Mouse (Mus musculus) intestine, embryonic 15.5 days (tissue): Measurements from ENCODE around the gene Kdelr2. TPM values are rescaled to one million over a fixed set of nuclear protein-coding genes. Genes with fewer than 3 reads are reported as not detected.

Source experiments
- ATAC-seq: fragments of 200-750 bp; cut with Nextera tagmentation; 2 replicates; pipeline ENCODE4 v1.8.0; 2017; ENCODE audit warnings: moderate TSS enrichment, moderate library complexity
- H3K27ac ChIP-seq: fragments of 300-500 bp; sonication (generic); 2 replicates; pipeline ENCODE4 v1.5.1; 2015; ENCODE audit warnings: mild to moderate bottlenecking, inconsistent platforms
- H3K27me3 ChIP-seq: fragments of 300-500 bp; sonication (generic); replicated peaks from 2 replicates; pipeline ENCODE4 v1.6.1; 2015; ENCODE audit warnings: inconsistent platforms
- H3K36me3 ChIP-seq: fragments of 300-500 bp; sonication (generic); 2 replicates; pipeline ENCODE4 v1.6.1; 2015; ENCODE audit warnings: inconsistent platforms
- H3K4me1 ChIP-seq: fragments of 300-500 bp; sonication (generic); replicated peaks from 2 replicates; pipeline ENCODE4 v1.6.1; 2015; ENCODE audit warnings: inconsistent platforms
- H3K4me2 ChIP-seq: fragments of 300-500 bp; sonication (generic); replicated peaks from 2 replicates; pipeline ENCODE4 v1.6.1; 2015; ENCODE audit warnings: mild to moderate bottlenecking, inconsistent platforms
- H3K4me3 ChIP-seq: fragments of 300-500 bp; sonication (generic); replicated peaks from 2 replicates; pipeline ENCODE4 v1.5.1; 2015; ENCODE audit warnings: inconsistent platforms
- H3K9ac ChIP-seq: fragments of 300-500 bp; sonication (generic); 2 replicates; pipeline ENCODE4 v1.6.1; 2015; ENCODE audit warnings: inconsistent platforms
- H3K9me3 ChIP-seq: fragments of 300-500 bp; sonication (generic); 2 replicates; pipeline ENCODE4 v1.6.1; 2016; ENCODE audit warnings: inconsistent platforms
- WGBS: fragments of 180-500 bp; shearing (Covaris S2); methylation state at CpG from one replicate; pipeline ENCODE4 v1.1.7; 2015; 5-methylcytosine and 5-hydroxymethylcytosine counted together
- polyA plus RNA-seq: library from polyadenylated mRNA; unstranded; fragments of >200 nt; fragmentation: Nextera tagmentation; extraction: Ambion mirVana; gene quantifications from 2 replicates; pipeline ENCODE4 v1.2.1, GENCODE M21; 2015

Kdelr2 gene
- polyA plus RNA-seq, 1 experiment from 2014 or later, result 371 TPM

DNA sequence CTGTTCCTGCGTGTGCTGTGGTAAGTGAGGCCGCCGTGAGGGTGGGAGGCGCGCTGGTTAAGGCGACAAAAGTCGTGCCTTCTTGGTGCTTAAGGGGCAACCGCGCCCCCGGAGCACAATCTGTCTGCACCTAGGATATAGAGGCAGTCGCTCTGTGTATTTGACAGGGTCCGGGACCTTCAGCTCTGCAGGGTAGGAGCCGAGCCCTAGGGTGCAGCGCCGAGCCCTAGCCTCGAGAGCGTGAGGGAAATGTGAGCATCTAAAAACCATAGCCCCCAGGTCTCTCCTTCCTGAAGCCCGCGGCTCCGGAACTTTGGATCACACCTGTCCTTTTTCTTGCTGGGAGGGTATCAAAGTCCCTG lies 61.1 kb downstream of the Kdelr2 start:
- Histone ChIP-seq H3K9me3 (no peaks in the 10 kb centered on the region), H3K36me3 (no peaks in the 10 kb centered on the region), H3K4me3 (peak overlapping the region; percentile 67), H3K27me3 (no peaks in the 10 kb centered on the region), H3K4me2 (peak overlapping the region; percentile 90), H3K27ac (no peak overlapping the region), H3K9ac (peak overlapping the region; percentile 72), H3K4me1 (no peaks in the 10 kb centered on the region)
- ATAC-seq, result peak; percentile 71
- whole genome bisulfite sequencing, result 1% methylated on average over 20 of the region's 20 CpGs

DNA sequence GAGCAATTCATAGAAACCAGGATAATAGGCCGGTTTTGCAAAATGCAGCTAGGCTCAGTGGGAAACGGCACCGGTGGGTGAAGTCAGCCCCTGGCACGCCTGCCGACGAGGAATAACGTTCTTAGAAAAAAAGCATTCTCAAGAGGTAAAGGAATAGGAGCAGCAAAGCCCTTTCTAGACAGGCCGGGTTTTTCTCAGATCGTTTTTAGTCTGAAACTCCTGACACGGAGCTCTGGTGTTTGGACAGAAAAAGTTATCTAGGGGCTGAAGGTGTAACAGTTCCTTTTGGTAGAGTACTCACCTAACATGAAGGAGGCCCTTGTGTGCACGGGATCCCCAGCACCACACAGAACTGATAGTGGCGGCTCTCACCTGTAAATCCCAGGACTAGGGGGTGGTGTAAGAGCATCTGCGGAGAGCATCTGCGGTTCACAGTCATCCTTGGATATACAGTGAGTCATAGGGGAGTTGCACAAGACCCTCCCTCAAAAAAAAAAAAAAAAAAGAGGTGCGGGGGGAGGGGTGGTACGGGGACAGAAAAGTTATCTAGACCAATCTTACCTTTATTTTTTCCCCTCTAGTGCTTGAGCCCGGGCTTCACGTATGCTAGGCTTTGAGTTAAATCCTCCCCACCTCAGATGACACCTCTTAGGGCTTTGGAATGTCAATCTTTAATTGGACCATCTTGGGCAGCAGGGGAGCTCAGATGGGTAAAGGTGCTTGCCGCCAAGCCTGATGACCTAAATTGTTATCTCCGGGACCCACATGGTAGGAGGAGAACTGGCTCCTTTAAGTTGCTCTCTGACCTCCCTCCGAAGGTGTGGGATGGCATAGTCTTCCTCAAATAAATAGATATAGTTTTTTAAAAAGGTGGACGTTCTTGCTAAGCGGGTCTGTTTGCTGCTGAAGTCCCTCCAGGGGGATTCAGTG lies 61.8 kb downstream of the Kdelr2 start:
- WGBS, result 32% methylated on average over 23 of the region's 23 CpGs
- H3K4me1 ChIP-seq, result no peaks in the 10 kb centered on the region
- ATAC-seq, result no peak
- peak overlapping the region; percentile 67 for H3K4me3 ChIP-seq
- H3K27me3 ChIP-seq, result no peaks in the 10 kb centered on the region
- H3K9me3 ChIP-seq, result no peaks in the 10 kb centered on the region
- H3K36me3 ChIP-seq, result no peaks in the 10 kb centered on the region
- peak overlapping the region; percentile 72 for H3K9ac ChIP-seq
- no peak overlapping the region for H3K27ac ChIP-seq
- peak overlapping the region; percentile 90 for H3K4me2 ChIP-seq

- Histone ChIP-seq H3K9me3 (no peaks in the 10 kb centered on the region), H3K27ac (no peak overlapping the region), H3K9ac (no peak overlapping the region), H3K4me2 (no peak overlapping the region), H3K4me3 (no peak overlapping the region), H3K27me3 (no peaks in the 10 kb centered on the region), H3K36me3 (no peaks in the 10 kb centered on the region), H3K4me1 (no peaks in the 10 kb centered on the region)
- ATAC-seq, result peak; percentile 36; the same call in 1 of the 2 replicates
- WGBS, result 87% methylated on average over 23 of the region's 23 CpGs
Measured at GRCm38 (mm10) chr5:143466891-143467669, 63.4 kb downstream of the Kdelr2 start.

DNA sequence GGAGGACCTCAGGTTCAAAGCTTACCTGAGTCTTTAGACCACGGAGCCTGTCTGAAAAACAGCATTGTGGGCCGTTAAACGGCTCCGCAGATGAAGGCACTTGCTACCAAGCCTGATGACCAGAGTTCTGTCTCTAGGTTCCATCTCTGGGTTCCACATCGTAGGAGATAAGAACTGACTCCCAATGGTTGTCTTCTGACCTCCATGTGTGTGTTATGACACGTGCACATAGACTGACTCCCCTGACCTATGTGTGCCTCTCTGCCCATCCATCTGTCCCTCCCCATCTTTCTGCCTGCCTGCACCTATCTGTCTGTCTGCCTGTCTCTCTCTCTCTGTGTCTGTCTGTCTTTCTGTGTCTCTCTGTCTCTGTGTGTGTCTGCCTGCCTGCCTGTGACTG lies 64.3 kb downstream of the Kdelr2 start:
- Histone ChIP-seq H3K4me3 (no peak overlapping the region), H3K9ac (no peak overlapping the region), H3K4me2 (no peak overlapping the region), H3K27ac (no peak overlapping the region), H3K4me1 (no peaks in the 10 kb centered on the region), H3K36me3 (0 out of 2 replicates have a peak, but pooled peaks cover 2% of the 10 kb centered on the region), H3K27me3 (no peaks in the 10 kb centered on the region), H3K9me3 (no peaks in the 10 kb centered on the region)
- no peak for ATAC-seq
- WGBS, result 91% methylated on average over 6 of the region's 6 CpGs

DNA sequence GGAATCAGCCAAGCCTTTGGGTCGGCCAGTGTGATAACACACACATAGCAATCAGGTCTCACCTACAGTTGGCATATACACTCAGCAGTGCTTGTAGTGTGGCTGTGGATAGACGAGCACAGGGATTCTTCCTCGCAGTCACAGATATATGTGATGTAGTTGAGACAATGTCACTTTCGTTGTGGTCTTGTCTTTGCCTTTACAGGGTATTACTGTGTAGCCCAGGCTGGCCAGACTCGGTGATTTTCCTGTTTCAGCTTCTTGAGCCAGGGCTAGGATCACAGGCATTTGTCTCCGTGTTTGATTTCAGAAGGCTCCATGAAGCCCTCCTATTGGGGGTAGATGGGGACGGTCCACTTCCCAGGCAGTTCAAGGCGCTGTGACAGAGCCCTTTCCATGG lies 66.0 kb downstream of the Kdelr2 start:
- 94% methylated on average over 8 of the region's 8 CpGs for WGBS
- no peaks in the 10 kb centered on the region for H3K4me1 ChIP-seq
- ATAC-seq, result no peak
- H3K4me3 ChIP-seq, result no peak overlapping the region
- H3K4me2 ChIP-seq, result no peak overlapping the region
- H3K27ac ChIP-seq, result no peak overlapping the region
- H3K27me3 ChIP-seq, result no peaks in the 10 kb centered on the region
- peaks cover 8% of the 10 kb centered on the region; the same call in 1 of the 2 replicates for H3K36me3 ChIP-seq
- H3K9me3 ChIP-seq, result no peaks in the 10 kb centered on the region
- no peak overlapping the region for H3K9ac ChIP-seq

GRCm38 (mm10) chr5:143470421-143471164 lies 67.0 kb downstream of the Kdelr2 start:
- Histone ChIP-seq H3K9ac (no peak overlapping the region), H3K4me3 (no peak overlapping the region), H3K36me3 (peaks cover 8% of the 10 kb centered on the region; the same call in 1 of the 2 replicates), H3K4me1 (no peaks in the 10 kb centered on the region), H3K27me3 (no peaks in the 10 kb centered on the region), H3K4me2 (no peak overlapping the region), H3K9me3 (no peaks in the 10 kb centered on the region), H3K27ac (peak overlapping the region; percentile 23; the same call in 1 of the 2 replicates)
- ATAC-seq, result no peak
- WGBS, result 65% methylated on average over 15 of the region's 15 CpGs

GRCm38 (mm10) chr5:143471165-143471546 lies 67.5 kb downstream of the Kdelr2 start:
- WGBS, result 91% methylated on average over 3 of the region's 3 CpGs
- no peak overlapping the region for H3K27ac ChIP-seq
- ATAC-seq, result no peak

More at GRCm38 (mm10) chr5:143471165-143471546, 67.5 kb downstream of the Kdelr2 start:
- H3K36me3 ChIP-seq, result peaks cover 12% of the 10 kb centered on the region; the same call in 1 of the 2 replicates
- no peaks in the 10 kb centered on the region for H3K27me3 ChIP-seq
- no peak overlapping the region for H3K4me2 ChIP-seq
- H3K9ac ChIP-seq, result no peak overlapping the region
- H3K4me1 ChIP-seq, result no peaks in the 10 kb centered on the region
- no peaks in the 10 kb centered on the region for H3K9me3 ChIP-seq
- H3K4me3 ChIP-seq, result no peak overlapping the region

Other genes starting within 250 kb of the Kdelr2 start
- gene Rbak, start 223.1 kb upstream of the Kdelr2 start, polyA plus RNA-seq, result 7.0 and 8.4 TPM in 2 replicates
- not detected in 2 replicates for gene Spdye4b, start 222.8 kb upstream of the Kdelr2 start, polyA plus RNA-seq
- not detected in 2 replicates for gene Spdye4a, start 176.9 kb upstream of the Kdelr2 start, polyA plus RNA-seq
- gene Zfp12, start 168.7 kb upstream of the Kdelr2 start, polyA plus RNA-seq, result 9.8 and 10.2 TPM in 2 replicates
- 2.2 and 2.4 TPM in 2 replicates for gene Zfp316, start 133.8 kb upstream of the Kdelr2 start, polyA plus RNA-seq
- 0.05 and 0.06 TPM in 2 replicates for gene Zfp853, start 110.2 kb upstream of the Kdelr2 start, polyA plus RNA-seq
- gene E130309D02Rik, start 88.5 kb upstream of the Kdelr2 start, polyA plus RNA-seq, result 33.9 and 35.6 TPM in 2 replicates
- gene Zdhhc4, start 74.6 kb upstream of the Kdelr2 start, polyA plus RNA-seq, result 63.8 and 64.9 TPM in 2 replicates
- gene Grid2ip, start 46.5 kb upstream of the Kdelr2 start, polyA plus RNA-seq, result 0.11 and 0.15 TPM in 2 replicates
- gene Daglb, start 60.7 kb downstream of the Kdelr2 start, polyA plus RNA-seq, result 11.1 and 13.1 TPM in 2 replicates
- gene Rac1, start 124.2 kb downstream of the Kdelr2 start, polyA plus RNA-seq, result 416 and 446 TPM in 2 replicates
- 43.7 and 44.3 TPM in 2 replicates for gene Cyth3, start 218.6 kb downstream of the Kdelr2 start, polyA plus RNA-seq